Mouse (Mus musculus): ENCODE data around the gene Apc2.

The Apc2 gene

GRCm38 (mm10) chr10:80262169-80262568 lies 33.6 kb upstream of the Apc2 start:
- intact Hi-C loops (cut with DNase I) = no loop called here

- intact Hi-C loops (cut with DNase I) = no loop called here
Observed at GRCm38 (mm10) chr10:80262776-80263365, 32.9 kb upstream of the Apc2 start.

- intact Hi-C loops (cut with DNase I) = no loop called here
Observed at GRCm38 (mm10) chr10:80264341-80265148, 31.2 kb upstream of the Apc2 start.

- intact Hi-C loops (cut with DNase I) = no loop called here
Observed at GRCm38 (mm10) chr10:80265149-80265486, 30.7 kb upstream of the Apc2 start.

GRCm38 (mm10) chr10:80270099-80270498 lies 25.7 kb upstream of the Apc2 start:
- intact Hi-C loops (cut with DNase I) = no loop called here

- intact Hi-C loops (cut with DNase I) = no loop called here
Observed at GRCm38 (mm10) chr10:80270734-80271181, 25.0 kb upstream of the Apc2 start.

GRCm38 (mm10) chr10:80271186-80271843 lies 24.5 kb upstream of the Apc2 start:
- intact Hi-C loops (cut with DNase I) = no loop called here

GRCm38 (mm10) chr10:80271870-80272585 lies 23.7 kb upstream of the Apc2 start:
- intact Hi-C loops (cut with DNase I) = no loop called here

- intact Hi-C loops (cut with DNase I) = no loop called here
Observed at GRCm38 (mm10) chr10:80273847-80274246, 21.9 kb upstream of the Apc2 start.

GRCm38 (mm10) chr10:80276238-80276637 lies 19.5 kb upstream of the Apc2 start:
- intact Hi-C loops (cut with DNase I) = no loop called here

- intact Hi-C loops (cut with DNase I) = no loop called here
Observed at GRCm38 (mm10) chr10:80278390-80278789, 17.4 kb upstream of the Apc2 start.

GRCm38 (mm10) chr10:80279273-80279672 lies 16.5 kb upstream of the Apc2 start:
- intact Hi-C loops (cut with DNase I) = no loop called here

- intact Hi-C loops (cut with DNase I) = no loop called here
Observed at GRCm38 (mm10) chr10:80281304-80281703, 14.5 kb upstream of the Apc2 start.

- intact Hi-C loops (cut with DNase I) = no loop called here
Observed at GRCm38 (mm10) chr10:80281921-80282371, 13.8 kb upstream of the Apc2 start.

GRCm38 (mm10) chr10:80282481-80283441 lies 13.0 kb upstream of the Apc2 start:
- intact Hi-C loops (cut with DNase I) = no loop called here

GRCm38 (mm10) chr10:80285222-80286070 lies 10.3 kb upstream of the Apc2 start:
- intact Hi-C loops (cut with DNase I) = no loop called here

GRCm38 (mm10) chr10:80288097-80288496 lies 7.7 kb upstream of the Apc2 start:
- intact Hi-C loops (cut with DNase I) = no loop called here

- intact Hi-C loops (cut with DNase I) = no loop called here
Observed at GRCm38 (mm10) chr10:80288657-80289056, 7.1 kb upstream of the Apc2 start.
